Mouse (Mus musculus) intestine, postnatal 0 days (tissue): ENCODE results near the gene Gm28897. TPM values are rescaled to one million over a fixed set of nuclear protein-coding genes. Genes with fewer than 3 reads are reported as not detected.
"Not testable (repeated sequence)": the region's sequence is repeated elsewhere in the genome, so short reads cannot be mapped to it uniquely, and the experiment has no call there.

Experiments
- ATAC-seq: fragments of 200-750 bp; cut with Nextera tagmentation; 2 replicates; pipeline ENCODE4 v1.8.0; 2017; ENCODE audit warnings: mild to moderate bottlenecking, moderate TSS enrichment, moderate library complexity
- H3K27ac ChIP-seq: fragments of 300-500 bp; sonication (generic); 2 replicates; pipeline ENCODE4 v1.5.1; 2014; ENCODE audit warnings: mild to moderate bottlenecking, low read depth, low read length, moderate library complexity
- H3K27me3 ChIP-seq: fragments of 300-500 bp; sonication (generic); replicated peaks from 2 replicates; pipeline ENCODE4 v1.6.1; 2014; ENCODE audit warnings: low read length, mixed read lengths; ENCODE audit not compliant: control insufficient read depth, insufficient read depth
- H3K36me3 ChIP-seq: fragments of 300-500 bp; sonication (generic); 2 replicates; pipeline ENCODE4 v1.6.1; 2014; ENCODE audit warnings: mild to moderate bottlenecking, moderate library complexity; ENCODE audit not compliant: control insufficient read depth, insufficient read depth
- H3K4me1 ChIP-seq: fragments of 300-500 bp; sonication (generic); replicated peaks from 2 replicates; pipeline ENCODE4 v1.6.1; 2014; ENCODE audit warnings: antibody characterized with exemption, low read length, mixed read lengths; ENCODE audit not compliant: control insufficient read depth, insufficient read depth
- H3K4me2 ChIP-seq: fragments of 300-500 bp; sonication (generic); replicated peaks from 2 replicates; pipeline ENCODE4 v1.6.1; 2014; ENCODE audit warnings: low read depth, mild to moderate bottlenecking, moderate library complexity
- H3K4me3 ChIP-seq: fragments of 300-500 bp; sonication (generic); 2 replicates; pipeline ENCODE4 v1.5.1; 2014; ENCODE audit warnings: low read depth, low read length
- H3K9ac ChIP-seq: fragments of 300-500 bp; sonication (generic); 2 replicates; pipeline ENCODE4 v1.6.1; 2014; ENCODE audit warnings: mild to moderate bottlenecking, low read depth, low read length
- H3K9me3 ChIP-seq: fragments of 300-500 bp; sonication (generic); 2 replicates; pipeline ENCODE4 v1.6.1; 2016; ENCODE audit warnings: mixed run types; ENCODE audit not compliant: control insufficient read depth
- WGBS: fragments of 180-500 bp; shearing (Covaris S2); extraction: QIAGEN DNeasy Blood & Tissue Kit; methylation state at CpG from one replicate; pipeline ENCODE4 v1.1.7; 2014; 5-methylcytosine and 5-hydroxymethylcytosine counted together
- polyA plus RNA-seq: library from polyadenylated mRNA; unstranded; fragments of >200 nt; fragmentation: Nextera tagmentation; extraction: Ambion mirVana; gene quantifications from 2 replicates; pipeline ENCODE4 v1.2.1, GENCODE M21; 2015

Gene Gm28897
- polyA plus RNA-seq: not detected in 2 replicates

DNA sequence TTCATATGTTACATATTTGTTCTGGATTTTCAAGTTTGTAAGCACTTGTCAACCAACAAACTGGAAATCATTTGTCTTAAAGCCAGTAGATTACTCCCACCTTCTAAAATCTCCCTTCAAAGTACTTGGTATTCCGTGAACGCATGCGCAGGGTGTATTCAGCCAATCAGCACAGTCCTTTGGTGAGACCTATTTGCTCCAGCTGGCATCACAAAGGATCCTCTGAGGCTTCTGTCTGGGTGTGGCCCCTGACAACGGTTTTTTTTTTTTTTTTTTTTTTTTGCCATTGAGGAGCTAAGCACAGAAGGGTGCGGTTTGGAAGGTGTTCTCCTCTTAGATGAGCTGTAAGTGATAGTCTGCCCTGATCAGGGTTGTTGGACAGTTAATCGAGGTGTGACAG is at the start of gene Gm28897:
TSS of gene Gm28897 (plus strand) at position 301 of the 400 bp plus-strand sequence.
- no CpG with 5 or more reads among the region's 6 CpGs for WGBS
- not testable (repeated sequence) for ATAC-seq, H3K4me3 ChIP-seq

More for the DNA sequence above, at the start of gene Gm28897:
- H3K27ac ChIP-seq, H3K27me3 ChIP-seq, H3K36me3 ChIP-seq, H3K9me3 ChIP-seq, H3K4me1 ChIP-seq, H3K4me2 ChIP-seq, H3K9ac ChIP-seq: not testable (repeated sequence)
